Mouse (Mus musculus): ENCODE results near the gene Mycn.

Mycn gene

DNA sequence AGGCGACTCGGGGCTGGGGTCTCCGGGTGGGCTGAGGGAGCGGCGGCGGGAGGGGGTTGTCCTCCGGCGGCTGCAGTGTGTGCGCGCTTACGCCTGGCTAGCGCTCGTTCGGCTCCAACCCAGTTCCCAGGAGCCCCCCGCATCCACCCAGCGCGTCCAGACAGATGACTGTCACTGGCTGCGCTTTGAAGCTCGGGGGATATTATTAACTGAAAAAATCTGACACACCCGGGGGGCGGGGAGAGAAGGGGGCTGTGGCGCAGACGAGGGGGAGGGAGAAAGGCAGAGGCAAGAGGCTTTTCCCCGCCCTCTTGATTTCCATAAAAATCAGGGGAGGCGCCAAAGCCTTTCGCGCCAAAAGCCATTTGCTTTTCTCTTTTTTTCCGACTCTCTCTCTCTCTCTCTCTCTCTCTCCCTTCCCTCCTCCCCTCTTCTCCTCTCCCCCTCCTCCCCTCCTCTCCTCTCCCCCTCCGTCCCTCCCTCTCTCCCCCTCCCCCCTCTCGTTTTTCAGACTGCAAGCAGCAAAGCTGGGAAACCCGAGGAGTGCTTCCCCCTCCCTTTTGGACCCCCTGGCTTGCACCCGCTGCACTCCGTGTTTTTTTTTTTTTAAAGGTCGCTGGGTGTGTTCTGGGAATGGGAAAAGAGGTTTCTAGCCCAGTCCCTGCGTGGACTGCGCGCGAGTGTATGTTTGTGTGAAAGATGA, at the start of gene Mycn:
Gene Mycn (minus strand): TSS at position 254 of the 703 bp plus-strand sequence.
- DNase-seq (ENCODE audit: low read depth, low spot score) = peak; percentile 90

DNA sequence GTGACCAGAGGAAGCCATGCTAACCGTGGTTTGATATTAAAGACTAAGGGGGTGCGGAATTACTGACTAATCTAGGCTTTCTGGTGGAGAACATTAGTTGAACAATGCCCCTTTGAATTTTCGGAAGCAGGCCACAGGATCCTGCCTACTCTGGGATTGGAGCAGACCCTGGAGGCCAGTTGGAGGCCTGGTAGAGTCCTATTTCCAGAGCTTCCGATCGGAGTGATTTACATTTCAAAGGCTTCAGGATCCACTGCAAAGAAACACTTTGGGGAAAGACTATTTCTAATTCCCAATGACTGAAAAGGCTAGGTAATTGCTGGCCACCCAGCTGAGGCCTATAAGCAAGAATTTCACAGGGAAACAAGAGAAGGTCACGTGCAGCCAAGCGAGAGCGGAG, 45.7 kb upstream of the Mycn start:
- no peak for DNase-seq (ENCODE audit: low read depth, low spot score)

DNA sequence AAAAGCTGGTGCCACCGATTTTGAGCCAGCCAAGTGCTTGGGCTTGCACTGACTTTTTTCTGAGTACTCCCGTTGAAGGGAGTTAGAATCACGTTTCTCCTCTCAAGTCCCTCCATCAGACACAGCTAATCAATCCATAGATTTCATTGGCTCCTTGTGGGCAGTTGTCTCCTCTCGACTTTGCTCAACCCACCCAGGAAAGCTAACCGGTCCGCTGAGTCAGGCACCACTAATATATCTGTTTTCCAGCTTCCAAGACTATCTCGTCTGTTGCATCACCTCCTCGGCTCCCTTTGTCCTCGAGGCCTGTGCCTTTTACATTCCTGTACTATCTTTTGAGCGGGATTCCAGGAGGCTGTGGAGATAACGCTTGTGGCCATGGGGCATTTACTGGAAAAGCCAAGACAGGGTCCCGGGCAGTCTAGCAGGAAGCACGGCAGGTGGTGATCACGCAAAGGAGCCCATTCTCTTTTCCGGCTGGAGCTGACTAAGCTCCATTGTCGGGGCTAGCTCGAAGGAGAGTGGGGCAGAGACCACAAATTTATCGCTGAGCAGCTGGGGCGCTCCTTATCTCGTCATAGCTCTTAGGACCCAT, 45.0 kb upstream of the Mycn start:
- DNase-seq (ENCODE audit: low read depth, low spot score) = no peak

DNA sequence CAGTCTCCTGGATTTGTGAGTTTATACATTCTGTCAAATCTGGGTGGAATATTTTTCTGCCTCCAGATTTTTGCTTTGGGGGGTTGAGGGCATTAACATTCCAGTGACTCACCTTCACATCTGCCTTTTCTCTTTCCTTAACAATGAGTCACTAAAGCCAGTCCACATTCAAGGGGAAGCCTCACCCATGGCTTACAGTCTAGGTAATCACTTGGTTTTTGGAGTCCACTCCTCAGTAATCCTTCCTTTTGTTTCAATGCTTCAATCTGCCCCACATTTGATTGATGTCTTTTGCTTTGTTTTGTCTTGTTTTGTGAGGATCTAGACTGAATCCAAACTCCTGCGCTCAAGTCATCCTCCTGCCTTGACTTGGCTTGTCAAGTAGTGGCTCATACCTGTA, 41.3 kb upstream of the Mycn start:
- no peak for DNase-seq (ENCODE audit: low read depth, low spot score)

DNA sequence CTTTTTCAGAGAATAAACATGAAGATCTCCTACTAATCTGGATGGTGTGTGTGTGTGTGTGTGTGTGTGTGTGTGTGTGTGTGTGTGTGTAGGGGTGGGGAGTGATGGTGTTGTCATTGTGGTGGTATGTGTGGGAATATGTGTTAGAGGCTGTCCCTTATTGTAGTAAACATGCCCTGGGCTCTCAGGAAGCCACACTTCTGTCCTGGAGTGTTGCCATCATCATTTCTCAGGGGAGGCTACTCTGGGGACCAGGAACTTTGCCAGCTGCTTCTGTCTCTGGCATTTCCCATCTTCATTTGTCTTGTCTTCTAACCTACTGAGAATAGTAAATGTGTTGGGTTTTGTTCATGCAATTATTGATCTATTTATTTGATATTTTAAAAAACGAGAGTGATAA, 33.7 kb upstream of the Mycn start:
- DNase-seq (ENCODE audit: low read depth, low spot score) = no peak

DNA sequence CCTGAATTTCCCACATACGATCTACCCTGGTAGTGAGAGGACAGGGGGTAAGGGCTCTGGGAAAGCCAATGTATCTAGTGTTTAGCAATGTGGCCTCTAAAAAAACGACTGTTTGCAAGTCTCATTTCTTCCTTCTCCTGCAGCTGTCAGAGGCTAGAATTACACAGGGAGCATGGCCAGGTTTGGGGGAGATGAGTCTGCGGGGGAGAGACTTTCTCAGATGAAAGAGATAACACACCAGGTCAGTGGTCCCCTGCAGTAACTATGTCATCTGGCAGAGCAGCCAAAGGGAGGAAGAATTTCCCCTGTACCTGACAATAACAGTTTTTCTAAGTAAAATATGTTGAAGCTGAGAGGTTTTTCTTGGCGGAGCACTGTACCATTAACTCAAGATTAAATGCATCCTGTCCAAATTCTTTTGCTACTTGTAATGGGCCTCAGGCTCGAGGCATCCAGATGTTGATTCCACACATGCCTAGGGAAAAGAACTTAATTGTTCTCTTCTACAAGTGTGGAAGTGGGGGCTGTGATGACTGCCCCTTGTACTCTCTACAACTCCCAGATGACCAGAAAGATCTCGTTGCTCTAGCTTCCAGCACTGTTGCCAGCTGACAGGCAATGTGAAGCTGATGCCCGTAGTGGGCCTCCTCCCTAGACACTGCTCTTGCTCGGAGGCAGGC, 31.2 kb upstream of the Mycn start:
- DNase-seq (ENCODE audit: low read depth, low spot score) = no peak

DNA sequence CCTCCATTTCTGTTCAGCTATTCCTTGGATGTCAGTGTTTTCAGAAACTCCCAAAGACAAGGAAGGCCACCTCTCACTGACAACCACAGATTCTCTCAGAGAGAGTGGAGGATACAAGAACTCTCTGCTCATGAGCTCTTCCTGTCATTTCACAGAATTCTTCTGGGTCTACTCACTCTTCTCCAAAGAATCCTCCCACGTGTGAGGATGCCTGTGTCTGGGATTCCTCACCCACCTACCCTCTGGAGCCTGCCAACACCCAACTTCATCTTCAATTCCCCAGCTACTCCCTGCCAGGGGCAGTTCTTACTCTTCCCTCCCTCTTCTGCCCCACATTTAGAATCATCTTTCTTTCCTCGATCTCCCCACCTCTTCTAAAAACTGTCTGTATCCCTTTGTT, 26.2 kb upstream of the Mycn start:
- DNase-seq (ENCODE audit: low read depth, low spot score) = peak; percentile 79

DNA sequence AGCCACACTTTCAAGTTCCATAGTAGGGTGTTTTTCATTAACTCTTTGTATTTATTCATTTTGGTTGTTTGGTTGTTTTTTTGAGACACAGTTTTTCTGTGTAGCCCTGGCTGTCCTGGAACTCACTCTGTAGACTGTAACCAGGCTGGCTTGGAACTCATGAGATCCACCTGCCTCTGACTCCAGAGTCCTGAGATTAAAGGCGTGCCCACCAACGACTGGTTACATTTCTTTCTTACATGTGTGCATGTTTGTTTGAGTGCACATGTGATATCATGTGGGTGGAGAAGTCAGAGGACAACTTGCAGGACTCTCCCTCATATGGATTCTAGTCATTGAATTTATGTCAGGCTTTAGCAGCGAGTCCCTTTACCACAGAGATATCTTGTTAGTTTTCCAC, 23.1 kb upstream of the Mycn start:
- no peak for DNase-seq (ENCODE audit: low read depth, low spot score)

DNA sequence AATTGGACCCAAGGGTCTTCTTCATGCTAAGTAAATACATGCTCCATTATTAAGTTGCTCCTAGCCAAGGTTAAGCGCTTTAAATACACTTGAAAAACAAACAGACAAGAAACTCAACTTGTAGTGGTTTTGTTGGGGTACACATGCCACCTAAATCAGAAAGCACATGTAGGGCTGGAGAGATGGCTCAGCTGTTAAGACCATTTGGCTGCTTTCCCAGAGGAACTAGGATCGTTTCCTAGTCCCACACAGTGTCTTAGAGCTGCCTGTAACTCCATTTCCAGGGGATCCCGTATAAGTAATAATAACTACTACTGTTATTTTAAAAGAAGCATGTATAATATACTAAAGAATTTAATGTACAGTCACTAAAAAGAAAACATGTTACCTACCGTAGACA, 5.9 kb upstream of the Mycn start:
- no peak for DNase-seq (ENCODE audit: low read depth, low spot score)

DNA sequence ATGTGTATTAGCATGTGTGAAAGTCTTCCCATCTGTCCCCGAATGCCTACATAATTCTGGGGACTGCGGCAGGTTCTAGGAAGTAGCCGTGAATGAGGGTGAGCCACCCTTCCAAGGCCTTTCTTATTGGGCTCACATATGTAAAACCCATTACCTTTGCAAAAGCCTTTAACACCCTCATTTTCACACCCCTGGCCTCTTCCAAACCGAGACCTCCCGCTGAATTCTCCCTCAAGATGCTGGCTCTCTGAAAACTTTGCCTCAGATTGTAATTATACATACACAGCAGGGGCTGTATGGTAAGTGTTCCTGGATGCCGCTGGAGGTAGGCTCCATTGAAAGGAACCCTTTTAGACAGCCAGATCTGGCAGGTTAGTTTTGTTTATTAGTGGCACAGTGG, 1.6 kb upstream of the Mycn start:
- no peak for DNase-seq (ENCODE audit: low read depth, low spot score)

DNA sequence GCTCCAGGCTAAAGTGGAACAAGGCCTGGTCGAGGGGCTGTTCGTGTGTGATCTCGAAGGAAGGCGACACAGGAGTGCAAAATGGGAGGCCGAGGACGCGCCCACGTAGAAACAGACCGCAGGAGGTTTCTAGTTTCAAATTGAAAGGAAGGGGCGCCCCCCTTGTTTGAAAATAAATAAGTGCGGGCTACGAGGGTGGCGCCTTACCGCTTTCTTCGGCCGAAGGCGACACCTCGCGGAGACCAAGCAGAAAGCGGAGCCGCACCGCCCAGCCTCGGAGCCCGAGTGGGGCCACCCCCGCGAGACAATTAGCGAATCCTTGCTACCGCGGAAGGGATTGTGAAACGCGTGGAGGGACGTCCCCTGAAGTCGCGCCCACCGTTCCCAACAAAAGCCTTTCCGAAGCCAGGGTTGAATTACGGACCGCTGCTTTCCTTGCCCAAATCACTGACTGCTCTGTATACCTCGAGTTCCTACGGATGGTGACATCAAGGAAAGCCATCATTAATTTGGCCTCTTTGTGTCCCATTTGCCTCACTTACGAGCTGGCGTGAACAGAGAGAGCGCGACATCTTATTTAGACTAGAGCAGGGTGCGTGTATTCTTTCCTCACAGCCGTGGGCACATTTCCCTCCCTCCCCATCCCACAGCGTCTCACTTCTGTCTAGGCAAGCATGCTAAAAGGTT, 793 bp upstream of the Mycn start:
- peak; percentile 93 for DNase-seq (ENCODE audit: low read depth, low spot score)

DNA sequence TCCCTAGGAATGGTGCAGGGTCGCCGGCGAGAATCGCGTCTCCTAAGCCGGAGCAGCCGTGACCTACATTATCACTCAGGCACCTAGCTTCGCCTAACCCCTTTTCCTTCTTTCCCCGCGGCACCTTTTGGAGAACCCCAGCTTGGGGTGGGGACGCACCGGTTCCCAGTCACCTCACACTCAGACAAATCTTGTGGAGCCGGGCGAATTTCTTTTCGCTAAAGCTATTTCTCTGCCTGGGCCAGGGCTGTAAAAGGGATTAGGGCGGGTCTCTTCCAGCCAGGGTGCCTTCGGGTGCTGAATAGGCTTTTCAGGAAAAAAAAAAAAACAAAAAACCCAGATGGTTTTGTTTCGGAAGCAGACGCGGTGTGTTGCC, 597 bp downstream of the Mycn start:
- peak; percentile 29 for DNase-seq (ENCODE audit: low read depth, low spot score)

DNA sequence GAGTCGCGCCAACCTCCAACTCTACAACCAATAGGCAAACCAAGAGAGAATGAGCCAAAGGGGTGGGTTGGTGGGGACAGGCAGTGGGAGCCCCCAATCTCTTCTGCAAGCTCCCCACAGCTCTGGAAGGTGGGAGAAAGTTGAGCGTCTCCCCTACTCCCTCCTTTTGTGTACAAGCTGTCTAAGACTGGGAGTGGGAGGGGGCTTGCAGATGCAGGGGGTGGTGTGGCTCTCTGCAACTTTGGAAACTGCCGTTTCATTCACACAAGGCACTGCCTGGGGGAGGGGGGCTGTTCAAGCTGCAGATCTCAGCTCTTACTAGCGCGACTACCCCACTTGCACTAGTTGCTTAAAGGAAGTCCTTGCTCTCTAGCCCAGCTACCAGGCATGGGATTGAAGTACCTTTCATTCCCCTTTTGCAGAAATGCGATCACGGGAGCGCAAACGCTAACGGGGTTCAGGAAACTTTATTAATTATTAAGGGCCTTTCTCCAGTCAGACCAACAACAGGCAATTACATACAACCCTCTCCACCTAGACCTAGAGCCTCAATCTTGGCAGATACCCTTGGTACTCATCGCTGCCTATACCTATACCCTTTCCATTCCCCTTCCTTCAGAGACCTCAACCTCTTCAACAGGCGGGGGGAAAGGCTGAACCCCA, 1.1 kb downstream of the Mycn start:
- peak; percentile 64 for DNase-seq (ENCODE audit: low read depth, low spot score)

DNA sequence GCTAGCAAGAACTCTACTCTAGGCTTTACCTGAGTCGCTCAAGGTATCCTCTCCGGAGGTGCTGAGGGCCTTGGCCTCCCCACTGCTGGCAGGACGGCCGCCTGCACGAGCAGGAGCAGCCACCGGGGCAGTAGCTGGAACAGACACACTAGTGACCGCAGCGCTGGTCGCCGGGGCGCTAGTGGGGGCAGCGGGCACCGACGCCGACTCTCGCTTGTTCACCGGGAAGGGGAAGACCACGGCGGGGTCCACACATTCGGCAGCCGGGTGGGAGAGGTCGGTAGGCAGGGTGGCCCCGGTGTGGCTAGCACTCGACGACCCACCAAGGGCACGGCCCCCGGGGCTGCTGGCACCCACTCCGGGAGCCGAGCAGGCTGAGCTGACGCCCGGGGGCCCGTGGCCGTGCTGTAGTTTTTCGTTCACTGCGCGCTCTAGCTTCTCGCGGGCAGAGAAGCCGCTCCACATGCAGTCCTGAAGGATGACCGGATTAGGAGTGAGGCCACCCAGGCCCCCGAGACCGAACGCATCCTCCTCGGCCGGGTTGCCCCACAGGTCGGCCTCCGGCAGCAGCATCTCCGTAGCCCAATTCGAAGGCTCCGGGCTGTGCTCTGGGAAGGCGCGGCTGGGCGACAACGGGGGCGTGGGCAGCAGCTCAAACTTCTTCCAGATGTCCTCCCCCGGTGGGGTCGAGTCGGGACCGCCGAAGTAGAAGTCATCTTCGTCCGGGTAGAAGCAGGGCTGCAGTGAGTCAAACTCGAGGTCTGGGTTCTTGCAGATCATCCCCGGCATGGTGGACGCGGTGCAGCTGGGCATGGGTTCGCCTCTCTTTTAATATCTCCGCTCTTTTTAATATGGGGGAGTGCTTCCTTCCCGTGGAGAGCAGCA, 1.9 kb downstream of the Mycn start:
- peak; percentile 33 for DNase-seq (ENCODE audit: low read depth, low spot score)

DNA sequence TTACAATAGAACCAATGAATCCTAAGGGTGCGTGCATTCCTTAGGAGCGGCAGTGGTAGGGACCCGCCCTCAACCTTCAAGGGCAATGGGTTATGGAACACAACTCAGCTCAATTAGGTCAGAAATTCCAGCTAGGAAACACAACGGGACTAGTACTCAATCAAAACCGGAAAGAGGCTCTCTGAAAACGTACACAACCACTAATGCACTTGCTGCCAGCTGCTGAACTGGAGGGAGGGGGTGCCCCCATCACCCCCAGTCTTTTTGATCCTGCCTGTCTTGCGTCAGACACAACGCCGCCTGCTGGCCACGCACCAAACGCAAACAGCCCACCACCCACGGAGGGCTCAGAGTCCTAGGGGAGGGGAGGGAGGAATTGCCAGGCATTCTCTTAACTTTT, 2.9 kb downstream of the Mycn start:
- peak; percentile 84 for DNase-seq (ENCODE audit: low read depth, low spot score)

DNA sequence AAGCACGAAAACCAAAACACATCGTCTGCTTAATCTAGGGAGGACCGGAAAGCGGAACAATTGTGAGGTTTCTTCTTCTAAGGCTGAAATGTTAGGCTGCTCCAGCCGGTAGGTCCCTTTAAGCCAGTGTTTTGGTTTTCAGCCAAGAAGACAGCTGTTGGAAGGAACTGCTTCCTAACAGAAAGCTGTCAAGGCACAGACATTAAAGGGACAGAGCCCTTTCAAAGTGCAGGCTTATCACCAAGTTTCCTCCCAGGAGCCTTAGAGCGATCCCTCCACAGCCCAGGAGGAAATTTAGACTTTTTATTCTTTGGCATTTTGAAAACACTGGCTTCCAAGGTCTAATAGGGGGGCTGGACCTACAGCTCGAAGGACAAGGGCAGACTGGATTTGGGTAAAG, 3.4 kb downstream of the Mycn start:
- peak; percentile 89 for DNase-seq (ENCODE audit: low read depth, low spot score)

DNA sequence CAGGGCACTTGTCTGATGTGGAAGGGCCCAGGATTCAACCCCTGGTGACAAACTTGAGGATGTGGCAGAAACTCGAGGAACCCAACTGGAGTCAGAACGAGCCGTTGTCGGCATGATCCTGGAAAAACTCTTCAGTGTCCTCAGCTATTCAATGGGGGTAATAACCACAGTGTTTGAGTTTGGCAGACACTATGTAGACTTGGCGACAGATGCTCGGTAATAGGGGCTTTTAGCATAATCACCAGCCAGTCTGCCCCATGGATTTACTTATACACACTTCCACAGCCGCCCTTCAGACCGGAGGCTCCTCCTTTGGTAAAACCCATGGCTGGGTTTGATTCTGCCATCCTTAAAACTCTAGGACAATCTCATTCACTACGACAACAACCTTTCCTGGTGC, 4.0 kb downstream of the Mycn start:
- peak; percentile 20 for DNase-seq (ENCODE audit: low read depth, low spot score)

DNA sequence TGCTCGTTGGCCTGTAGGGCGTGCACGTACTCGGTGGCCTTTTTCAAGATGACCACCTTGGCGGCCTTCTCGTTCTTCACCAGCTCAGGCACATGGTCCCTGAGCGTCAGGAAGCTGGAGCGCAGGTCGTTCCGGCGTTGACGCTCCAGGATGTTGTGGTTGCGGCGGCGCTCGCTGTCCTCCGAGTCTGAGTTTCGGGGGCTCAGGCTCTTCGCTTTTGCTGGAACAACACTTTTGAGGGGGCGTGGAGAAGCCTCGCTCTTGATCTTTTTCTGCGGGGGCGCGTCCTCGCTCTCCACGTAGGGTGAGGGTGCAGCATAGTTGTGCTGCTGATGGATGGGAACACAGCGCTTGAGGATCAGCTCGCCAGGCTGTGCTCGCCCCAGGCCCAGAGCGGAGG, 4.6 kb downstream of the Mycn start:
- peak; percentile 44 for DNase-seq (ENCODE audit: low read depth, low spot score)

DNA sequence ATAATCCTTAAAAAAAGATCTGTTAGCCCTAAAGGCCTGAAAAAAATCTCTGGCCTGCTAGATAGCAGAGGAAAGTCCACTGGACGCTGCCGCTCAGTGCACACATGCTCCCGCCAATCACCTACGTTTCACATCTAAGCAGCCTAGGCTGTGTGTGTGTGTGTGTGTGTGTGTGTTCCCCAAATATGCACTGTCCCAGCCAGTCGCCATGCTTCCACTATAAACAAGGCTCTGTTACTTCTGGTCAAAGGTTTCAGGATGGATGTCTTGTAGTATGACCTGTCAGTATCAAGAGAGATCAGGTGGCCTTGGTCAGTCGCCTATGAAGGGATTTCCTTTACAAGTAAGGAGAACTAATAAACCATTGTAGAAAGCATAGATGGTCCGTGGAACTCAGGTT, 9.5 kb downstream of the Mycn start:
- no peak for DNase-seq (ENCODE audit: low read depth, low spot score)

DNA sequence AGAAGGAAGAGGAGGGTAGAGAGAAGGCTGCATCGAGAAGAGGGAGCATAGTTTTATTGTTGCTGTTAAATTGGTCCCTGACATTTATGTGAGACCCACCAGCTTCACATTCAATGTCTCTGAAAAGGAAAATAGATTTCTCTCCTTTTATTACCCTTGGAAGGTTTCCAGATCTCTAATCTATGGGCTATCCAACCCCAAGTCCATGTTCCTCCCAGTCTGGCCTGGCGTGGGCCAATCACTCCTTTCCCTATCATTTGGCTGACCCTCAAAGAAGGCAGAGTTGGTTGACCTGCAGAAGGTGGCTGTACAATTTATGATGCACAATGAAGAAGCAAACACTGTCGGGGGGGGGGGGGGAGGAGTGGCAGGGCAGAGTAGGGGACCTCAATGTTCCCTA, 13.5 kb downstream of the Mycn start:
- DNase-seq (ENCODE audit: low read depth, low spot score) = no peak

DNA sequence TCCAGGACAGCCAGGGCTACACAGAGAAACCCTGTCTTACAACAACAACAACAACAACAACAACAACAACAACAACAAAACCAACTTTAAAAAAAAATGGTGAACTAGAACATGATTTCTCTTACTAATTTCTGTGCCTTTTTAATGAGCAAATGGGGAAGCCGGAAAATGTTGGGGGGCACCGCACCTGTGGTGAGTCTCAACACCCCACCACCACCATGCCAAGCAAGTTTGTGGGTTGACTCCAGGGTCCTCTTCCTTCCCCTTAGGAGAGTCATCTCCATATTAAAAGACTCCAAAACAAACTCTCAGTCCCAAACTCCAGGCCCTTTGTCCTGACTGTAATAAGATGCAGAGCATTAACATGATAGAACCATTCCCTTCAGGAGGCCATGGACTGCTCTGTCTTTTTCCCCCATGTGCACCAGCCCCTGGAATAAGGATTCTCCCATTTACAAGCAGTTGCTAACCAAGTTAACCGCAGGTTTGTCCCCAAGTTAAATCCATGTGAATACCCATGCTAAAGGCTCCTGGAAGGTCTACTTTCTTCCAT, 14.7 kb downstream of the Mycn start:
- no peak for DNase-seq (ENCODE audit: low read depth, low spot score)

Data from brain, adult 2 months (tissue).